7 mouse cellular contexts compared by ENCODE assay signal in genomic region chr16:90284916-90285315, GRCm38 (mm10). TPM values are rescaled to one million over a fixed set of nuclear protein-coding genes. Genes with fewer than 3 reads are reported as not detected.
DNase-seq lines count a peak whose midpoint lies in the region; ATAC-seq and TF ChIP-seq lines count a peak whose summit lies in the region.

No protein-coding gene starts in this region.

- ATAC-seq in embryonic facial prominence, embryonic 12.5 days (ENCODE audit: insufficient number of reproducible peaks, insufficient read depth, low FRiP score, low TSS enrichment) = no peak
- ATAC-seq in hindbrain, embryonic 11.5 days (ENCODE audit: low FRiP score) = peak; percentile 19; the same call in 1 of the 2 replicates

- H3K9me3 ChIP-seq in embryonic facial prominence, embryonic 12.5 days = no peaks in the 10 kb centered on the region
- no peaks in the 10 kb centered on the region for H3K9me3 ChIP-seq in hindbrain, embryonic 11.5 days (ENCODE audit: control insufficient read depth, low read length)

- H3K9ac ChIP-seq in embryonic facial prominence, embryonic 12.5 days = peak overlapping the region; percentile 67
- H3K9ac ChIP-seq in hindbrain, embryonic 11.5 days (ENCODE audit: low read depth, low read length) = peak overlapping the region; percentile 90

- no peak for DNase-seq in layer of hippocampus, adult 2 months (ENCODE audit: low spot score in 2 of 2)
- DNase-seq in layer of hippocampus, adult 8-10 months (ENCODE audit: low spot score in 2 of 2) = no peak
- DNase-seq in hindbrain, embryonic 11.5 days (ENCODE audit: low spot score) = no peak
- DNase-seq in left cerebral cortex, postnatal 4 days = no peak
- DNase-seq in frontal cortex, adult 2 months (ENCODE audit: extremely low spot score in 1 of 2, low spot score in 1 of 2) = no peak

- H3K4me2 ChIP-seq in embryonic facial prominence, embryonic 12.5 days (replicated peaks) = peak overlapping the region; percentile 79
- peak overlapping the region; percentile 89 for H3K4me2 ChIP-seq in hindbrain, embryonic 11.5 days (replicated peaks; ENCODE audit: low read depth, low read length)

- no peaks in the 10 kb centered on the region for H3K36me3 ChIP-seq in embryonic facial prominence, embryonic 12.5 days
- no peaks in the 10 kb centered on the region for H3K36me3 ChIP-seq in hindbrain, embryonic 11.5 days (ENCODE audit: control insufficient read depth, insufficient read depth, low read length)
- no peaks in the 10 kb centered on the region for H3K36me3 ChIP-seq in macrophage (ENCODE audit: inconsistent target)

- no peaks in the 10 kb centered on the region for H3K27me3 ChIP-seq in embryonic facial prominence, embryonic 12.5 days
- no peaks in the 10 kb centered on the region for H3K27me3 ChIP-seq in hindbrain, embryonic 11.5 days (ENCODE audit: control insufficient read depth, insufficient read depth, low read length)

- intact Hi-C loops in left cerebral cortex, postnatal 4 days (cut with DNase I) = no loop called here

- peak overlapping the region; percentile 97 for H3K4me3 ChIP-seq in layer of hippocampus, adult 2 months
- H3K4me3 ChIP-seq in embryonic facial prominence, embryonic 12.5 days = peak overlapping the region; percentile 100
- H3K4me3 ChIP-seq in hindbrain, embryonic 11.5 days (ENCODE audit: low read depth, low read length) = peak overlapping the region; percentile 93
- H3K4me3 ChIP-seq in macrophage (ENCODE audit: inconsistent target) = peak overlapping the region; percentile 56

- no peak for TF ChIP-seq CTCF in layer of hippocampus, adult 2 months (conservative IDR thresholded peaks at IDR 0.05)

- H3K4me1 ChIP-seq in embryonic facial prominence, embryonic 12.5 days = peaks cover 31% of the 10 kb centered on the region
- peaks cover 2% of the 10 kb centered on the region; the same call in 1 of the 2 replicates for H3K4me1 ChIP-seq in hindbrain, embryonic 11.5 days (replicated peaks; ENCODE audit: control insufficient read depth, insufficient read depth, low read length)

- peak overlapping the region; percentile 93 for H3K27ac ChIP-seq in layer of hippocampus, adult 2 months
- H3K27ac ChIP-seq in embryonic facial prominence, embryonic 12.5 days = peak overlapping the region; percentile 96
- H3K27ac ChIP-seq in hindbrain, embryonic 11.5 days (ENCODE audit: low read depth, low read length) = no peak overlapping the region
- H3K27ac ChIP-seq in macrophage = peak overlapping the region; percentile 63

- H3K79me2 ChIP-seq in macrophage (ENCODE audit: inconsistent target) = peaks cover 35% of the 10 kb centered on the region

- WGBS in embryonic facial prominence, embryonic 12.5 days = 4% methylated on average over 15 of the region's 15 CpGs
- 5% methylated on average over 15 of the region's 15 CpGs for WGBS in hindbrain, embryonic 11.5 days
- 7% methylated on average over 15 of the region's 15 CpGs for WGBS in macrophage (ENCODE audit: missing documents)

RNA-seq across cellular contexts. Expression of gene Scaf4, which starts 0.6 kb away (rescaled TPM):
- 10 to 100 TPM; 53.8 to 59.4 TPM for total RNA-seq in layer of hippocampus, adult 2 months (2021)
- 10 to 100 TPM; 52.4 to 66.5 (median 60.7) TPM for total RNA-seq in layer of hippocampus, adult 8-10 months (2022)
- polyA plus RNA-seq in embryonic facial prominence, embryonic 12.5 days (2016; fragmentation: Nextera tagmentation; extraction: Ambion mirVana) = 32.3 and 34.8 TPM in 2 replicates
- polyA plus RNA-seq in hindbrain, embryonic 11.5 days (2014; fragmentation: Nextera tagmentation; extraction: Ambion mirVana) = 26.4 and 29.6 TPM in 2 replicates
- total RNA-seq in macrophage (2018; cell fraction: chromatin; rRNA removed) = 100 to 1,000 TPM in 22 of 26 experiments, 10 to 100 TPM in 4; 60.0 to 226 (median 148) TPM
- total RNA-seq in macrophage (2018; cell fraction: cytosol; rRNA removed) = 10 to 100 TPM in 25 of 26 experiments, 1 to 10 TPM in 1; 9.6 to 33.8 (median 24.1) TPM
- total RNA-seq in macrophage (2018; cell fraction: nucleus; rRNA removed) = 100 to 1,000 TPM in 12 of 26 experiments, 10 to 100 TPM in 14; 50.9 to 171 (median 94.2) TPM
- polyA plus RNA-seq in macrophage (2018) = 18.1 to 28.6 TPM (median 21.2 TPM) in 3 replicates
- 10 to 100 TPM; 59.0 to 69.9 TPM for total RNA-seq in left cerebral cortex, postnatal 4 days (2021)
- 49.0 and 53.5 TPM in 2 replicates for polyA plus RNA-seq in frontal cortex, adult 2 months (2012; rRNA removed)
